Mouse (Mus musculus): ENCODE measurements around the gene Olfr1323. TPM values are rescaled to one million over a fixed set of nuclear protein-coding genes. Genes with fewer than 3 reads are reported as not detected.

The Olfr1323 gene
- not detected in 2 replicates for polyA plus RNA-seq (2014; fragmentation: Nextera tagmentation; extraction: Ambion mirVana)

DNA sequence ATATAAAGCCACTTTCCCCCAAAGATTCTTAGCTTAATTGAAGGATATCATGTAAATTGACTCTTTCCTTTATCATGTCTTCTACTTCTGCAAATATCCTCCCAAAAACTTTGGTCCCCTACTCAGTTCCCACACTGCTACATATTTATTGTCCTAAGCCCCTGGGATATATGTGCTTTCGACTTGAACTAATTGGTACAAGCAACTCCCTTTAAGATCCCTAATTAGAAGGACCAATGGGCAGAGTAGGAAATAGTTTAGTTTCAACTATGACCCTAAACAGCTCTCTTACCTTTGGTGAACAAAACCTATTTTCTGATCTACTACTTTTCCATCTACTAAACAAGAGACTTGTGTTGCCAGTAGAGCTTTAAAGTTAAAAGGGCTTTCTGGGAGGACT, at the start of gene Olfr1323:
TSS of gene Olfr1323 (minus strand) at position 101 of the 400 bp plus-strand sequence.
- WGBS = 73% methylated on average over 1 of the region's 1 CpGs
- Histone ChIP-seq H3K4me3 (ENCODE audit: control insufficient read depth in 1 of 2, insufficient read depth in 1 of 2, low read depth in 1 of 2, low read length in 2 of 2) (no peak within 1 kb of the TSS), H3K4me1 (ENCODE audit: control insufficient read depth in 2 of 2, insufficient read depth in 2 of 2, low read length in 2 of 2) (no peaks in the 10 kb centered on the region), H3K27ac (replicated peaks in 1 of 2; ENCODE audit: control insufficient read depth in 1 of 2, insufficient read depth in 1 of 2, low read depth in 2 of 2, low read length in 2 of 2) (no peak within 1 kb of the TSS), H3K27me3 (ENCODE audit: control insufficient read depth, insufficient read depth, low read length) (no peaks in the 10 kb centered on the region), H3K9ac (ENCODE audit: low read length) (no peak within 1 kb of the TSS), H3K36me3 (ENCODE audit: control insufficient read depth, insufficient read depth, low read length) (no peaks in the 10 kb centered on the region), H3K4me2 (ENCODE audit: low read length) (no peak within 1 kb of the TSS), H3K9me3 (ENCODE audit: control insufficient read depth, low read length) (no peaks in the 10 kb centered on the region)
- ATAC-seq (ENCODE audit: insufficient number of reproducible peaks, insufficient read depth, low FRiP score, low read depth) = no peak

DNA sequence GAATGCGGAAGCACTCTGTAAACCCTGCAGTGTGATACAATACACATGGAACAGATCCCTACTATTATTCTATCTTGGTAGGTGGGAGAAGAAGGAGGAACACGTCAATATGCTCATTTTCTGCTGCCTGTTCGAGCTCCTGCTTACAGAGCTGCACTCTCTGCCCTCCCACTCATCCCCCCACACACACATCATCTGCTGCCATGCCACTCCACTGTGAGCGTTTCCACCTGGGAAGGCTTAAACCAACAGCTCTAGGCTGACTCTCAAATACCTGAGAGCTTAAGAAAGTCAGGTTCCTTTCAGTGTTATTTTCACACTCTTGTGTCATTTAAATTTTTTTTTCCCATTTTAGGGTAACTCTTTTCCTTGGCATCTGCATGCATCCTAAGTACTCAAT, 6.9 kb downstream of the Olfr1323 start:
- WGBS = 46% methylated on average over 4 of the region's 4 CpGs
- Histone ChIP-seq H3K36me3 (ENCODE audit: control insufficient read depth, insufficient read depth, low read length) (no peaks in the 10 kb centered on the region), H3K4me2 (ENCODE audit: low read length) (no peak overlapping the region), H3K27ac (replicated peaks in 1 of 2; ENCODE audit: control insufficient read depth in 1 of 2, insufficient read depth in 1 of 2, low read depth in 2 of 2, low read length in 2 of 2) (no peak overlapping the region), H3K27me3 (ENCODE audit: control insufficient read depth, insufficient read depth, low read length) (no peaks in the 10 kb centered on the region), H3K9me3 (ENCODE audit: control insufficient read depth, low read length) (no peaks in the 10 kb centered on the region), H3K9ac (ENCODE audit: low read length) (no peak overlapping the region), H3K4me3 (ENCODE audit: control insufficient read depth in 1 of 2, insufficient read depth in 1 of 2, low read depth in 1 of 2, low read length in 2 of 2) (no peak overlapping the region), H3K4me1 (ENCODE audit: control insufficient read depth in 2 of 2, insufficient read depth in 2 of 2, low read length in 2 of 2) (no peaks in the 10 kb centered on the region)
- ATAC-seq (ENCODE audit: insufficient number of reproducible peaks, insufficient read depth, low FRiP score, low read depth) = no peak

Other genes starting within 250 kb of the Olfr1323 start
- 3.2 and 4.3 TPM in 2 replicates for gene Igsf1, start 221.6 kb downstream of the Olfr1323 start, polyA plus RNA-seq (2014; fragmentation: Nextera tagmentation; extraction: Ambion mirVana)
- gene Olfr1322, start 127.9 kb downstream of the Olfr1323 start, polyA plus RNA-seq (2014; fragmentation: Nextera tagmentation; extraction: Ambion mirVana) = not detected in 2 replicates

Measured in heart, embryonic 14.5 days (tissue).